Mouse (Mus musculus) limb, embryonic 14.5 days (tissue): ENCODE measurements around the gene Zmat1. TPM values are rescaled to one million over a fixed set of nuclear protein-coding genes. Genes with fewer than 3 reads are reported as not detected.
"Not testable (repeated sequence)": the region's sequence is repeated elsewhere in the genome, so short reads cannot be mapped to it uniquely, and the experiment has no call there.

Experiments used
- ATAC-seq: fragments of 200-750 bp; cut with Nextera tagmentation; 2 replicates; pipeline ENCODE4 v1.8.0; 2017; ENCODE audit warnings: low read depth, moderate number of reproducible peaks, moderate TSS enrichment; ENCODE audit not compliant: low FRiP score
- DNase-seq: peaks from one replicate; pipeline ENCODE4 v3.0.0-alpha.2; 2015; ENCODE audit warnings: low spot score
- H3K27ac ChIP-seq: fragments of 300-500 bp; sonication (generic); replicated peaks from 2 replicates; pipeline ENCODE4 v1.5.1; 2014; ENCODE audit warnings: low read depth, mild to moderate bottlenecking, low read length, moderate library complexity, mixed read lengths
- H3K27me3 ChIP-seq: fragments of 300-500 bp; sonication (generic); 2 replicates; pipeline ENCODE4 v1.6.1; 2014; ENCODE audit warnings: low read length, mixed read lengths; ENCODE audit not compliant: control insufficient read depth, insufficient read depth
- H3K36me3 ChIP-seq: fragments of 300-500 bp; sonication (generic); 2 replicates; pipeline ENCODE4 v1.6.1; 2014; ENCODE audit warnings: mild to moderate bottlenecking, low read length, moderate library complexity, mixed read lengths; ENCODE audit not compliant: control insufficient read depth, insufficient read depth
- H3K4me1 ChIP-seq: fragments of 300-500 bp; sonication (generic); 2 replicates; pipeline ENCODE4 v1.6.1; 2014; ENCODE audit warnings: antibody characterized with exemption, low read length, mixed read lengths; ENCODE audit not compliant: control insufficient read depth, insufficient read depth
- H3K4me2 ChIP-seq: fragments of 300-500 bp; sonication (generic); replicated peaks from 2 replicates; pipeline ENCODE4 v1.6.1; 2014; ENCODE audit warnings: low read depth, mild to moderate bottlenecking, low read length, moderate library complexity; ENCODE audit not compliant: severe bottlenecking
- H3K4me3 ChIP-seq: fragments of 300-500 bp; sonication (generic); replicated peaks from 2 replicates; pipeline ENCODE4 v1.5.1; 2014; ENCODE audit warnings: low read length
- H3K9ac ChIP-seq: fragments of 300-500 bp; sonication (generic); 2 replicates; pipeline ENCODE4 v1.6.1; 2014; ENCODE audit warnings: mild to moderate bottlenecking, low read depth, low read length, moderate library complexity; ENCODE audit not compliant: severe bottlenecking
- H3K9me3 ChIP-seq: fragments of 300-500 bp; sonication (generic); 2 replicates; pipeline ENCODE4 v1.6.1; 2016; ENCODE audit warnings: low read length; ENCODE audit not compliant: control insufficient read depth
- POLR2A ChIP-seq: fragments of 200-500 bp; IDR thresholded peaks from 2 replicates; pipeline ENCODE4 v1.8.0; 2012; ENCODE audit warnings: inconsistent platforms, mild to moderate bottlenecking, moderate library complexity, borderline replicate concordance; ENCODE audit not compliant: insufficient read depth, insufficient read length; ENCODE audit errors: extremely low read depth
- WGBS: fragments of 180-500 bp; shearing (Covaris S2); extraction: QIAGEN DNeasy Blood & Tissue Kit; methylation state at CpG from one replicate; pipeline ENCODE4 v1.1.7; 2014; 5-methylcytosine and 5-hydroxymethylcytosine counted together
- polyA plus RNA-seq, 2 experiments: library from polyadenylated mRNA; depleted of rRNA in 1 of 2; stranded (reverse) in 1 of 2; unstranded in 1 of 2; fragments of >200 nt; fragmentation: Nextera tagmentation in 1 of 2; extraction: Ambion mirVana in 1 of 2; gene quantifications; 2 replicates each; pipeline versions ENCODE4 v1.2.1 to v1.2.3; 2012 to 2014

Gene Zmat1
- polyA plus RNA-seq (2012; rRNA removed) (3.0 and 4.0 TPM in 2 replicates), polyA plus RNA-seq (2014; fragmentation: Nextera tagmentation; extraction: Ambion mirVana) (5.9 and 6.5 TPM in 2 replicates)

- Histone ChIP-seq H3K4me1 (no peaks in the 10 kb centered on the region), H3K27me3 (no peaks in the 10 kb centered on the region; the same call in 1 of the 2 replicates), H3K4me2 (peak within 1 kb of the TSS; percentile 40), H3K27ac (peak within 1 kb of the TSS; percentile 87), H3K36me3 (no peaks in the 10 kb centered on the region), H3K9me3 (no peaks in the 10 kb centered on the region), H3K9ac (peak within 1 kb of the TSS; percentile 88), H3K4me3 (peak within 1 kb of the TSS; percentile 57)
- DNase-seq (peak; percentile 88), ATAC-seq (peak; percentile 99)
- peak; percentile 70; the same call in 1 of the 2 replicates for TF ChIP-seq POLR2A
- whole genome bisulfite sequencing, result 23% methylated on average over 21 of the region's 65 CpGs
Measured at GRCm38 (mm10) chrX:135008720-135009470, at the start of gene Zmat1. TSS of gene Zmat1 (minus strand) at chrX:135009209.

DNA sequence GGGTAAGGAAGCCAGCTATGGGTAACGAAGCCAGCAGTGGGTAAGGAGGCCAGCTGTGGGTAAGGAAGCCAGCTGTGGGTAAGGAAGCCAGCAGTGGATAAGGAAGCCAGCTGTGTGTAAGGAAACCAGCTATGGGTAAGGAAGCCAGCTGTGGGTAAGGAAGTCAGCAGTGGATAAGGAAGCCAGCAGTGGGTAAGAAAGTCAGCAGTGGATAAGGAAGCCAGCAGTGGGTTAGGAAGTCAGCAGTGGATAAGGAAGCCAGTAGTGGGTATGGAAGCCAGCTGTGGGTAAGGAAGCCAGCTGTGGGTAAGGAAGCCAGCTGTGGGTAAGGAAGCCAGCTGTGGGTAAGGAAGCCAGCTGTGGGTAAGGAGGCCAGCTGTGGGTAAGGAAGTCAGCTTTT is 44.9 kb upstream of the Zmat1 start:
- not testable (repeated sequence) for H3K9ac ChIP-seq, DNase-seq, H3K27me3 ChIP-seq, H3K4me2 ChIP-seq, H3K9me3 ChIP-seq, H3K4me1 ChIP-seq, H3K36me3 ChIP-seq, H3K27ac ChIP-seq, H3K4me3 ChIP-seq, ATAC-seq
- WGBS, result 59% methylated on average over 1 of the region's 1 CpGs

DNA sequence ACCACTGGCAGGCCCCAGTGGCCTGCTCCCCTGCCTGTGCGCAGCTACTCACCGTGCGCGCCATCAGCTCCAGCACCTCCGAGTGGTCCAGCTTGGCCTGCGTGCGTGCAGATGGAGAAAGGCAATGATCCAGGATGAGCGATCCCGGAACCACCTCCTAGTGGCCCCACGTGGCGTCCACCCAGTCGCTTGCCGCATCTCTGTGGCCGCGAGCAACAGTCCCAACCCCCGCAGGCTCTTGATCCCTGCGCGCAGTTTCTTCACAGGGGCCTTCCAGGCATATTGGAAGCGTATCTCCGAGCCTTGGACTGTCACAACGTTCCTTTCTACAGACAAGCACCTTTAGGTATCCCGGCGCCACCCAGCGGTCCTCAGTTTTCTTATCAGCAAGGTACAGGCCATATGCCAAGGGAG is 27.0 kb upstream of the Zmat1 start:
- Histone ChIP-seq H3K9ac (no peak overlapping the region), H3K4me3 (peak overlapping the region; percentile 24), H3K27ac (no peak overlapping the region), H3K9me3 (no peaks in the 10 kb centered on the region), H3K36me3 (no peaks in the 10 kb centered on the region), H3K27me3 (0 out of 2 replicates have a peak, but pooled peaks cover 9% of the 10 kb centered on the region), H3K4me1 (no peaks in the 10 kb centered on the region), H3K4me2 (peak overlapping the region; percentile 49)
- DNase-seq (peak; percentile 4), ATAC-seq (no peak)
- 25% methylated on average over 22 of the region's 24 CpGs for WGBS
- TF ChIP-seq POLR2A, result no peak

GRCm38 (mm10) chrX:135025135-135025534 is 16.1 kb upstream of the Zmat1 start:
- DNase-seq, result no peak
- Histone ChIP-seq H3K9ac (no peak overlapping the region), H3K27me3 (no peaks in the 10 kb centered on the region), H3K27ac (no peak overlapping the region), H3K36me3 (no peaks in the 10 kb centered on the region), H3K4me1 (no peaks in the 10 kb centered on the region), H3K9me3 (no peaks in the 10 kb centered on the region), H3K4me2 (no peak overlapping the region), H3K4me3 (no peak overlapping the region)
- TF ChIP-seq POLR2A, result no peak
- no peak for ATAC-seq
- 84% methylated on average over 9 of the region's 9 CpGs for WGBS

- H3K4me3 ChIP-seq, result no peak overlapping the region
- no peak overlapping the region for H3K4me2 ChIP-seq
- no peak overlapping the region; the same call in 1 of the 2 replicates for H3K27ac ChIP-seq
- no peak for TF ChIP-seq POLR2A
- WGBS, result 21% methylated on average over 3 of the region's 3 CpGs
- H3K4me1 ChIP-seq, result no peaks in the 10 kb centered on the region
- no peaks in the 10 kb centered on the region; the same call in 1 of the 2 replicates for H3K27me3 ChIP-seq
- ATAC-seq (no peak), DNase-seq (no peak)
- H3K9me3 ChIP-seq, result no peaks in the 10 kb centered on the region
- H3K9ac ChIP-seq, result no peak overlapping the region
- no peaks in the 10 kb centered on the region for H3K36me3 ChIP-seq
Measured at GRCm38 (mm10) chrX:135011381-135011780, 2.4 kb upstream of the Zmat1 start.
